Mouse (Mus musculus) mesoderm, embryonic 11.5 days (tissue): ENCODE measurements around the gene Hist1h3a.

Source experiments
- DNase-seq: peaks from one replicate; pipeline ENCODE4 v3.0.0-alpha.2; 2012; ENCODE audit warnings: low read depth, low spot score

Hist1h3a gene

DNA sequence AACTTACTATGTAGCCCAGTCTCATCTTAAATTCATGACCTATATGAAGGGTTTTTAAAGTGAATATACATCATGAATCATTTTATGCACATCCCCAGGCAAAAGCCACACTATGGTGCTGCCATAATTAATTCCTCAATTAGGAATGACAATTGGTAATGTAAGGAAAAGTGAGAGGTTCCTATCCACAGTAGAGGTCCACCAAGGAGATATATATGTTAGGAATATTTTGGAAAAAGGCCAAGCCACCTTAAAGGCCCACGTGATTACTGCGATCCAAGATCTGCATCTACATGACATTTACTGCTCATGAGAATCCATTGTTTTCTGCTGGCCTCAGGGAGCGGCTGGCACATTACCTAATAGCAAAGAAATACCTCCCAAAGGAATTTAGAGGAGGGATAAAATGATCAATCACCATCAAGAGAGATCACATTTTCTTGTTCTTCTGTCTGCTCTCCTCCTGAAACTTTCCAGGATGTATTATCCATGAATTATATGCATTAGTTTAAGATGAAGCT lies 2.9 kb downstream of the Hist1h3a start:
- no peak for DNase-seq

DNA sequence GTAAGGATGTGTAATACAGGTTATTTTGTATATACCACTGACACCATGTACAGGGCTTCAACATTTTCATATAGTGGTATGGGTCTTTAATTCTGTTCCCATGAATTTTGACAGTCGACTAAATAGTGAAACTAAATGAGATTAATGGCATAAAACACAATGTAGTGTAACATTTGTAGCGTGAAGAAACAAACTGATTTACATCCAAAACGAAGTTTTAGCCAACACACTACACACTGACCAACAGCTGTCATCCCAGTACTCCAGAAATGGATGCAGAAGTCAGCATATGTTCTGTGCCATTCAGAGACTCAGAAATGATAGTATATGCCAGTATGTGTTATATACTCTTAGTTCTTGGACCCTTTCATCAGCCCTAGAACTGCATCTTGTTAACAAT lies 4.3 kb downstream of the Hist1h3a start:
- no peak for DNase-seq

- peak; percentile 62 for DNase-seq
Observed at GRCm38 (mm10) chr13:23757211-23757773, 4.9 kb downstream of the Hist1h3a start.

GRCm38 (mm10) chr13:23756790-23757189 lies 5.4 kb downstream of the Hist1h3a start, which contains the start of gene Hist1h4b:
TSS of gene Hist1h4b (plus strand) at chr13:23757013.
- peak; percentile 90 for DNase-seq

GRCm38 (mm10) chr13:23755000-23755399 lies 7.2 kb downstream of the Hist1h3a start:
- DNase-seq = no peak

GRCm38 (mm10) chr13:23753314-23754078 lies 8.7 kb downstream of the Hist1h3a start:
- no peak for DNase-seq

GRCm38 (mm10) chr13:23752742-23753172 lies 9.4 kb downstream of the Hist1h3a start:
- no peak for DNase-seq

GRCm38 (mm10) chr13:23752067-23752741 lies 10.0 kb downstream of the Hist1h3a start, which contains the start of gene Hist1h3b:
TSS of gene Hist1h3b (plus strand) at chr13:23752267.
- DNase-seq = peak; percentile 94

DNA sequence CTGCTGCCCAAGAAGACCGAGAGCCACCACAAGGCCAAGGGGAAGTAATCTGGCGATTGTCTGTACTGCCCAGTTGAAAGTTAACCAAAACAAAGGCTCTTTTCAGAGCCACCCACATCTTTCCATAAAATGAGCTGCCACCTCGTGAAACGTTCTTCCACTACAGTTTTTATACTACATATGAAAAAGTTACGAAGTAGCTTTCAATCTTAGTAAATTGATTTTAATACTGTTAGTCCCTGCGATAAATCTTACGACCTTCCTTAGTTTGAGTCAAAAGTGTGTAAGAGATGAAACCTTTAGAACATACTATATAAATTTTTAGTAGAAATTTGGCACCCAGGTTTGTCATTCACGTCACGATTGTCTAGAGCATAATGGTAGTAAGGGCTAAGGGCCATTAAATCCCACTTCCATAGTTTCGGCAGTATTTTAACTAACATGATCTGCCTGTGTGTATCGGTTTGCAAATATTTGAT lies 10.7 kb downstream of the Hist1h3a start:
- peak; percentile 50 for DNase-seq

GRCm38 (mm10) chr13:23750839-23751477 lies 11.2 kb downstream of the Hist1h3a start, which contains the start of gene Hist1h2ab:
TSS of gene Hist1h2ab (plus strand) at chr13:23751126.
- DNase-seq = peak; percentile 74

DNA sequence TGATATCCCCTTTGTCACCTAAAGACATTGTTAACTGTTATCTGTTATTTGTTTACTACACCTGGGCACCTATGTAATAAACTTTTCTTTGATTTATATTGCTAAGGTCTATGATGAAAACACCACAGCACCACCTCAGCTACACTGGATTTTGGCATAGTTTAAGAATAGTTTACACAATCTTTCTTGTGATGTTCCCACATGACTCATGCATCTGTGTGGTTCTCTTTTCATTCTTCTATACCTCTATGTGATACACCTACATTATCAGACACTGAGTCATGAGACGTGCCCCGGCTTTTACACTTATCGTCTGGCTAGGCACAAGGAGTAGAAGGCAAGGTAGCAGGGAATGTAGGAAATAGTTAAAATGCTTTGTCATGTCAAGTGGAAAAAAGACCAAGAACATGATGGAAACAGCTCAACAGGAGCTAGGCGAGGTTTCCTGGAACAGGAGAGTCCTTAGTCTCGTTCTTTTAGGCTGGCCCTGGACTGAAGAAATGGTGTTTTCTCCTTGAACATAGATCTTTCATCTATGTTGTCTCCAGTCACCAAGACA lies 12.5 kb downstream of the Hist1h3a start:
- DNase-seq = no peak

- DNase-seq = no peak
Observed at GRCm38 (mm10) chr13:23747892-23748288, 14.3 kb downstream of the Hist1h3a start.

GRCm38 (mm10) chr13:23747081-23747891 lies 14.9 kb downstream of the Hist1h3a start:
- peak; percentile 24 for DNase-seq

DNA sequence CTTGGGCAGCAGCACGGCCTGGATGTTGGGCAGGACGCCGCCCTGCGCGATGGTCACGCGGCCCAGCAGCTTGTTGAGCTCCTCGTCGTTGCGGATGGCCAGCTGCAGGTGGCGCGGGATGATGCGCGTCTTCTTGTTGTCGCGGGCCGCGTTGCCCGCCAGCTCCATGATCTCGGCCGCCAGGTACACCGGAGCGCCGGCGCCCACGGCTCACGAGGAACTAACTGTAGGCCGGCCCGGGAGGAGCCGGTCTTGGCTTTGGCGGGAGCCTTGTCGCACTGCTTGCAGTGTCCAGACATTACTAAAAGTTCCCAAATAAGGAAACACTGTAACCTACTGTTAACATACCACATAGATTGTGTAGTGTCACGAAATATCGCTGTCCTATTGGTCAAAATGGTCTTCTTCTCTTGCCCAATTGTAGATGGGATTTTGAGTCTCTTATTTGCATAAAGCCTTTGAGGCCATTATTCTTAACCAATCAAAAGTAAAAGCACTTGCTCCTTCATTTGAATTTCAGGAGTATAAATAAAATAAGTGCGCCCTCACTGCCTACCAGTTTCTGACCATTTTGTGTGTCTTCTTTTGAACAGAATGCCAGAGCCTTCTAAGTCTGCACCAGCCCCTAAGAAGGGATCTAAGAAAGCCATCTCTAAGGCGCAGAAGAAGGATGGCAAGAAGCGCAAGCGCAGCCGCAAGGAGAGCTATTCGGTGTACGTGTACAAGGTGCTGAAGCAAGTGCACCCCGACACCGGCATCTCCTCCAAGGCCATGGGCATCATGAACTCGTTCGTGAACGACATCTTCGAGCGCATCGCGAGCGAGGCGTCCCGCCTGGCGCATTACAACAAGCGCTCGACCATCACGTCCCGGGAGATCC lies 15.7 kb downstream of the Hist1h3a start, which contains the start of gene Hist1h2bb:
Hist1h2bb (plus strand) TSS at position 534 of the 880 bp plus-strand sequence.
- peak; percentile 88 for DNase-seq

DNA sequence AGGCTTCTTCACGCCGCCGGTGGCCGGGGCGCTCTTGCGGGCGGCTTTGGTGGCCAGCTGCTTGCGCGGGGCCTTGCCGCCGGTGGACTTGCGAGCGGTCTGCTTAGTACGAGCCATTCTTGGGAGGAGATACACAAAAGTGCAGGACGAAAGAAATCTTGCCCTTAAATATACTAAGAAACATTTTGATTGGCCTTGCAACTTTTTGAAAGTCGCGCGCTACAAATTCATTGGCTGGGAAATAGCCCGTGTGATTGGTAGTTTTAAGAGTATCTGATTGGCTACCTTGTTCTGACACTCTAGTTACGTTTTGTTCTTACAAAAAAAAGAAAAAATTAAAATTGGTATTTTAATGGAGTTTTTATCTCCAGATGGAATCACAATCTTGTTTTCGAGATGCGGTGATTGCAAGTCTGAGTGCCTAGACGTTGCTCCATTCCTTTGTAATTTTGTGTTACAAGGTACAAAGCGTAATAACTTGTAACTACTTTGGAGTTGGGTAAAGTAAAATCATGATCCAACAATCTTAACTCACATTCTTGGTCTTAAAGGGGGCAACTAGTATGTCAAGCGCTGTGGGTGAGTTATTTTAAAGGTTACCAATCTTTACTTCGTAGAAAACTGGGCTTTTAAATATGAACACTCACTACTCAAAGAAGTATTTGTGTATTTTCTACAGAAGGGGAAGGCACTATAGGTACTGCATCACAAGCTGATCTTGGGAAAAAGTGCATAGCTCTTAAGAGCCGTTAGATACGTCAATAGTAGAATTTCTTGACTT lies 16.6 kb downstream of the Hist1h3a start, which contains the start of gene Hist1h3c:
Hist1h3c (minus strand) TSS at position 222 of the 781 bp plus-strand sequence.
- peak; percentile 93 for DNase-seq

DNA sequence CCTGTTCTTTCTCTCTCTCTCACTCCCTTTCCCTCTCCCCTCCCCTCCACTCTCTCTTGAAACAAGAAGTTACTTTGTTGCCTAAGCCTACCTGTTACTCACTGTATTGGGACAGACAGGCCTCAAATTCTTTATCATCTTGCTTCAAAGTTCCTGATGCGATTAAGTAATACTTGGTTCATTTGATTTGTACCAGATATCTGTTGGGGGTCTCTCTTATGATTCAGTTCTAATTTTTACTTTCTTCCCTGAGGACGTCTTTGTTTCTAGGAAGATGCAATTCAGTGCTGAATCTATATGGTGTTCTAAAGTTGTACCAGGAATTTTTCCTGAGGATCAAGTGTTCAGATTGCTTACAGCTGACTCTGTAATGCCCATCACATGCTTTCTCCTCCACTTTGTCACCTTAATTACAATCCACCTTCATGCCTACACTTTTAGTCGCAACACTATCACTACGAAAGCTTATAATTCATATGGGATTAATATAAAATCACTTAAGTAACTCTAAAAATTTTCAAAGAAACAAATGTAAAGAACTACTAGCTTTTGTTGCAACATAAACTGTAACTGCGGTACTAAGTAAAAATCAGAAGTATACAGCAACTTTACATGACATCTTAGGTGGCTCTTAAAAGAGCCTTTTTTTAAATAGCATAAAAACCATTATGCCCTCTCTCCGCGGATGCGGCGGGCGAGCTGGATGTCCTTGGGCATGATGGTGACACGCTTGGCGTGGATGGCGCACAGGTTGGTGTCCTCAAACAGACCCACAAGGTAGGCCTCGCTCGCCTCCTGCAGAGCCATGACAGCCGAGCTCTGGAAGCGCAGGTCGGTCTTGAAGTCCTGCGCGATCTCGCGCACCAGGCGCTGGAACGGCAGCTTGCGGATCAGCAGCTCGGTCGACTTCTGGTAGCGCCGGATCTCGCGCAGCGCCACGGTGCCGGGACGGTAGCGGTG lies 17.5 kb downstream of the Hist1h3a start:
- peak; percentile 23 for DNase-seq

DNA sequence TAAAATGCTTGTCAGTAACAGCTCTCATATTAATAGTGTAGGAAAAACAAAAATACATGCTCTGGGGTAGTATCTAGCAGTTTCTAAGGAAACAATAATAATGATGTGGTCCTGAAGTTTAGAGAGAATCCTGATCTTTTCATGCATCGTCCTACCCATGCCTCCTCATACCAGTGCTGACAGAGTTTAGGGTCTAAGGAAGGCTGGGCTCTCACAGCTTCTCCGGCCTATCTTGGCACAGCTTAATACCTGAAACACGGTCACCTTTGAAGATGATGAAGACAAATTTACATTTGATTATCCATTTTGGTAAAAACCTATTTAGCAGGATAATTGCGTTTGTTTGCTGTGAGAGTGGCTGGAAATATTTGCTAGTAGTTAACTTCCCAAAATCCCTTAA lies 18.2 kb downstream of the Hist1h3a start:
- DNase-seq = peak; percentile 21
